Mouse (Mus musculus) hindbrain, embryonic 14.5 days (tissue): ENCODE data around the gene Dand5. TPM values are rescaled to one million over a fixed set of nuclear protein-coding genes. Genes with fewer than 3 reads are reported as not detected.
"Not testable (repeated sequence)": the region's sequence is repeated elsewhere in the genome, so short reads cannot be mapped to it uniquely, and the experiment has no call there.

ENCODE experiments used
- ATAC-seq: fragments of 200-750 bp; cut with Nextera tagmentation; 2 replicates; pipeline ENCODE4 v1.8.0; 2017; ENCODE audit warnings: moderate number of reproducible peaks, mild to moderate bottlenecking, moderate TSS enrichment, moderate library complexity; ENCODE audit not compliant: low FRiP score
- DNase-seq: peaks from one replicate; pipeline ENCODE4 v3.0.0-alpha.2; 2015; ENCODE audit warnings: low spot score
- H3K27ac ChIP-seq: fragments of 300-500 bp; sonication (generic); 2 replicates; pipeline ENCODE4 v1.5.1; 2014; ENCODE audit warnings: mild to moderate bottlenecking, moderate library complexity
- H3K27me3 ChIP-seq: fragments of 300-500 bp; sonication (generic); 2 replicates; pipeline ENCODE4 v1.6.1; 2014; ENCODE audit warnings: mild to moderate bottlenecking, low read length, mixed read lengths; ENCODE audit not compliant: control insufficient read depth, insufficient read depth
- H3K36me3 ChIP-seq: fragments of 300-500 bp; sonication (generic); replicated peaks from 2 replicates; pipeline ENCODE4 v1.6.1; 2014; ENCODE audit not compliant: control insufficient read depth, insufficient read depth
- H3K4me1 ChIP-seq: fragments of 300-500 bp; sonication (generic); replicated peaks from 2 replicates; pipeline ENCODE4 v1.6.1; 2014; ENCODE audit warnings: antibody characterized with exemption, low read length, mixed read lengths; ENCODE audit not compliant: control insufficient read depth, insufficient read depth
- H3K4me2 ChIP-seq: fragments of 300-500 bp; sonication (generic); replicated peaks from 2 replicates; pipeline ENCODE4 v1.6.1; 2014; ENCODE audit warnings: mild to moderate bottlenecking, moderate library complexity
- H3K4me3 ChIP-seq: fragments of 300-500 bp; sonication (generic); replicated peaks from 2 replicates; pipeline ENCODE4 v1.5.1; 2014; ENCODE audit warnings: mild to moderate bottlenecking, low read length
- H3K9ac ChIP-seq: fragments of 300-500 bp; sonication (generic); 2 replicates; pipeline ENCODE4 v1.6.1; 2014
- H3K9me3 ChIP-seq: fragments of 300-500 bp; sonication (generic); 2 replicates; pipeline ENCODE4 v1.6.1; 2016; ENCODE audit warnings: low read length; ENCODE audit not compliant: control insufficient read depth
- WGBS: fragments of 180-500 bp; shearing (Covaris S2); extraction: QIAGEN DNeasy Blood & Tissue Kit; methylation state at CpG from one replicate; pipeline ENCODE4 v1.1.7; 2014; 5-methylcytosine and 5-hydroxymethylcytosine counted together
- polyA plus RNA-seq: library from polyadenylated mRNA; unstranded; fragments of >200 nt; fragmentation: Nextera tagmentation; extraction: Ambion mirVana; gene quantifications from 2 replicates; pipeline ENCODE4 v1.2.1, GENCODE M21; 2014

The Dand5 gene
- polyA plus RNA-seq, 1 experiment from 2014 or later: 14.6 TPM

- H3K36me3 ChIP-seq: peaks cover 69% of the 10 kb centered on the region
- H3K4me3 ChIP-seq: no peak overlapping the region
- peaks cover 19% of the 10 kb centered on the region for H3K4me1 ChIP-seq
- no peak overlapping the region for H3K4me2 ChIP-seq
- no peaks in the 10 kb centered on the region for H3K9me3 ChIP-seq
- ATAC-seq (no peak), DNase-seq (no peak)
- H3K27me3 ChIP-seq: no peaks in the 10 kb centered on the region
- no peak overlapping the region for H3K9ac ChIP-seq
- no peak overlapping the region for H3K27ac ChIP-seq
- WGBS: 72% methylated on average over 8 of the region's 8 CpGs
Observed at GRCm38 (mm10) chr8:84837149-84837911, 14.7 kb upstream of the Dand5 start.

GRCm38 (mm10) chr8:84834866-84835855, 12.5 kb upstream of the Dand5 start:
- Histone ChIP-seq H3K27ac (peak overlapping the region; percentile 76), H3K4me1 (peaks cover 19% of the 10 kb centered on the region), H3K4me2 (no peak overlapping the region), H3K4me3 (no peak overlapping the region), H3K36me3 (peaks cover 56% of the 10 kb centered on the region), H3K27me3 (no peaks in the 10 kb centered on the region), H3K9me3 (no peaks in the 10 kb centered on the region), H3K9ac (no peak overlapping the region)
- 62% methylated on average over 10 of the region's 10 CpGs for WGBS
- DNase-seq: no peak
- ATAC-seq: 0 out of 2 replicates have a peak, but pooled peaks have one; percentile 18

- H3K4me2 ChIP-seq: no peak overlapping the region
- no peak overlapping the region for H3K4me3 ChIP-seq
- H3K4me1 ChIP-seq: peaks cover 12% of the 10 kb centered on the region
- no peak overlapping the region for H3K9ac ChIP-seq
- no peaks in the 10 kb centered on the region for H3K9me3 ChIP-seq
- DNase-seq (no peak), ATAC-seq (0 out of 2 replicates have a peak, but pooled peaks have one; percentile 39)
- peaks cover 56% of the 10 kb centered on the region for H3K36me3 ChIP-seq
- 88% methylated on average over 19 of the region's 19 CpGs for WGBS
- H3K27ac ChIP-seq: peak overlapping the region; percentile 76
- no peaks in the 10 kb centered on the region for H3K27me3 ChIP-seq
Observed at GRCm38 (mm10) chr8:84834002-84834865, 11.6 kb upstream of the Dand5 start.

GRCm38 (mm10) chr8:84832759-84833742, 10.4 kb upstream of the Dand5 start:
- H3K4me3 ChIP-seq: peak overlapping the region; percentile 85
- peak overlapping the region; percentile 91 for H3K9ac ChIP-seq
- DNase-seq (no peak), ATAC-seq (no peak)
- H3K4me1 ChIP-seq: peaks cover 11% of the 10 kb centered on the region
- H3K36me3 ChIP-seq: peaks cover 44% of the 10 kb centered on the region
- H3K4me2 ChIP-seq: peak overlapping the region; percentile 59
- H3K9me3 ChIP-seq: no peaks in the 10 kb centered on the region
- 70% methylated on average over 10 of the region's 10 CpGs for WGBS
- peak overlapping the region; percentile 96 for H3K27ac ChIP-seq
- H3K27me3 ChIP-seq: no peaks in the 10 kb centered on the region

- ATAC-seq (peak; percentile 77), DNase-seq (peak; percentile 87)
- Histone ChIP-seq H3K36me3 (peaks cover 35% of the 10 kb centered on the region), H3K4me2 (peak overlapping the region; percentile 59), H3K9me3 (no peaks in the 10 kb centered on the region), H3K4me1 (peaks cover 11% of the 10 kb centered on the region), H3K27ac (peak overlapping the region; percentile 96), H3K27me3 (no peaks in the 10 kb centered on the region), H3K4me3 (peak overlapping the region; percentile 85), H3K9ac (peak overlapping the region; percentile 91)
- 1% methylated on average over 57 of the region's 59 CpGs for WGBS
Observed at GRCm38 (mm10) chr8:84832034-84832717, 9.6 kb upstream of the Dand5 start.

GRCm38 (mm10) chr8:84831490-84831889, 8.9 kb upstream of the Dand5 start, which contains the start of gene Gadd45gip1:
Gadd45gip1 (plus strand) TSS chr8:84831522.
- Histone ChIP-seq H3K9ac (peak within 1 kb of the TSS; percentile 91), H3K27ac (peak within 1 kb of the TSS; percentile 96), H3K27me3 (no peaks in the 10 kb centered on the region), H3K4me2 (peak within 1 kb of the TSS; percentile 59), H3K36me3 (peaks cover 28% of the 10 kb centered on the region), H3K4me3 (peak within 1 kb of the TSS; percentile 85), H3K4me1 (peaks cover 11% of the 10 kb centered on the region), H3K9me3 (no peaks in the 10 kb centered on the region)
- DNase-seq (no peak), ATAC-seq (no peak)
- 82% methylated on average over 11 of the region's 11 CpGs for WGBS

GRCm38 (mm10) chr8:84826518-84826917, 3.9 kb upstream of the Dand5 start:
- not testable (repeated sequence) for H3K9me3 ChIP-seq, ATAC-seq, H3K27ac ChIP-seq, H3K27me3 ChIP-seq, H3K4me3 ChIP-seq, H3K4me2 ChIP-seq, H3K9ac ChIP-seq, H3K36me3 ChIP-seq, DNase-seq, H3K4me1 ChIP-seq
- 82% methylated on average over 2 of the region's 2 CpGs for WGBS
